Mouse (Mus musculus) adrenal gland, adult 2 months (tissue): ENCODE data around the gene Gm8914. TPM values are rescaled to one million over a fixed set of nuclear protein-coding genes. Genes with fewer than 3 reads are reported as not detected.
"Not testable (repeated sequence)": the region's sequence is repeated elsewhere in the genome, so short reads cannot be mapped to it uniquely, and the experiment has no call there.

ENCODE experiments used
- DNase-seq: peaks from one replicate; pipeline ENCODE4 v3.0.0; 2021
- long read RNA-seq: library from polyadenylated mRNA; stranded (forward); transcript quantifications from one replicate; pipeline ENCODE4 v2.0.0, GENCODE M21; 2021
- polyA plus RNA-seq: library from polyadenylated mRNA; depleted of rRNA; stranded (reverse); fragments of >200 nt; gene quantifications from 2 replicates; pipeline ENCODE4 v1.2.3, GENCODE M21; 2012; rRNA removed
- total RNA-seq, 2 experiments: library from RNA; stranded (reverse); gene quantifications; 2 replicates each; pipeline ENCODE4 v1.2.3; 2021

Gene Gm8914
- total RNA-seq: not detected
- not detected in 2 replicates for polyA plus RNA-seq
- long read RNA-seq: 0 reads

DNA sequence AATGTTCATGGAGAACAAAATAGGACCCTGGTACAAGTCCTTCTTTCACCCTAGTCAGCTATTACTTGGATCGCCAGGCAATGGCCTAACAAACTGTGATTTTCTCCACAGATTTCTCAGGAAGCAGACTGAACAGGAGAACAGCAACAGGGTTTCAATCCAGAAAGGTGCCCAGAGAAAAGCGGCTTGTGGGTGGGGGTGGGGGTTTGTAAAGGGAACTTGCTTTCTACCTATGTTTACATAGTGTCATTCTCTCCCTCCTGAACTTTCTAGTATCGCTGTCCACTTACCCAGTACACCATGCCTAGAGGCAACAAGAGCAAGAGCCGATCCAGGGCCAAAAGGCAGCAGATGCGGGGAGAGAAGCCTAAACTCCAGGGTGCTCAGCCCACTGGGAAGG is at the start of gene Gm8914:
Gene Gm8914 (plus strand): TSS at position 301 of the 400 bp plus-strand sequence.
- DNase-seq: not testable (repeated sequence)

Other genes with a start within 250 kb of the Gm8914 start
- gene Mageb2, start 148.4 kb upstream of the Gm8914 start, total RNA-seq: not detected
- gene Mageb2, start 148.4 kb upstream of the Gm8914 start, polyA plus RNA-seq: not detected in 2 replicates
- gene Gm5072, start 87.6 kb upstream of the Gm8914 start, total RNA-seq: not detected
- gene Gm5072, start 87.6 kb upstream of the Gm8914 start, polyA plus RNA-seq: not detected in 2 replicates
- not detected for gene 1700084M14Rik, start 95.8 kb downstream of the Gm8914 start, total RNA-seq
- gene 1700084M14Rik, start 95.8 kb downstream of the Gm8914 start, polyA plus RNA-seq: not detected in 2 replicates
- not detected for gene Gm14781, start 152.1 kb downstream of the Gm8914 start, total RNA-seq
- not detected in 2 replicates for gene Gm14781, start 152.1 kb downstream of the Gm8914 start, polyA plus RNA-seq